10 mouse cellular contexts compared by ENCODE assay signal in genomic region chr5:121201739-121202138, GRCm38 (mm10). TPM values are rescaled to one million over a fixed set of nuclear protein-coding genes. Genes with fewer than 3 reads are reported as not detected.
DNase-seq lines count a peak whose midpoint lies in the region; ATAC-seq and TF ChIP-seq lines count a peak whose summit lies in the region.
"Had no signal": no experiment of that assay in that cellular context is flagged by ENCODE, and none has a peak within 500 bp of the region (broad histone marks: within the 10 kb centered on the region; RNA-seq: fewer than 3 reads in every experiment).

No protein-coding gene starts in this region.

- no peak overlapping the region for H3K4me3 ChIP-seq in cerebellum, adult 2 months (replicated peaks; ENCODE audit: insufficient read depth, low read depth, low read length)
- no peak overlapping the region for H3K4me3 ChIP-seq in liver, adult 2 months (ENCODE audit: insufficient read depth, low read depth, low read length)
- H3K4me3 ChIP-seq: erythroblast, embryonic 14.5 days; limb, embryonic 15.5 days had no signal

- no peak for TF ChIP-seq POLR2A in cerebellum, adult 2 months (IDR thresholded peaks at IDR 0.05; ENCODE audit: borderline replicate concordance, insufficient read depth, low read length)
- TF ChIP-seq POLR2A in liver, adult 2 months (IDR thresholded peaks at IDR 0.05; ENCODE audit: extremely low read depth, insufficient read depth, low read length): no peak

- ATAC-seq in neutrophil, adult 5-6 weeks (ENCODE audit: extremely low read depth, insufficient number of reproducible peaks, low FRiP score, poor library complexity, severe bottlenecking): peak; percentile 54

- peak; percentile 30; the same call in 1 of the 2 replicates for TF ChIP-seq CTCF in cerebellum, adult 2 months (IDR thresholded peaks at IDR 0.05; ENCODE audit: borderline replicate concordance, insufficient read depth, low read depth, low read length)
- peak; percentile 40 for TF ChIP-seq CTCF in liver, adult 2 months (IDR thresholded peaks at IDR 0.05; ENCODE audit: low read depth, low read length)

- H3K79me2 ChIP-seq in liver, adult 2 months (ENCODE audit: control insufficient read depth, insufficient read depth, low read length): peaks cover 3% of the 10 kb centered on the region; the same call in 1 of the 2 replicates

- H3K27ac ChIP-seq in cerebellum, adult 2 months (ENCODE audit: insufficient read depth, low read length): no peak overlapping the region
- H3K27ac ChIP-seq in liver, adult 2 months (replicated peaks; ENCODE audit: insufficient read depth, low read depth, low read length): no peak overlapping the region
- H3K27ac ChIP-seq: limb, embryonic 15.5 days had no signal

- DNase-seq in cerebellum, adult 2 months: peak in 1 of 2 experiments; percentile 43
- no peak for DNase-seq in cerebellum, postnatal 4 days (ENCODE audit: low spot score in 2 of 2)
- peak; percentile 65 for DNase-seq in liver, adult 2 months (ENCODE audit: extremely low read depth, low read depth, low spot score)
- DNase-seq in liver: no peak
- DNase-seq in embryo, embryonic 10.5 days (ENCODE audit: low spot score): peak; percentile 76
- DNase-seq in right cerebral cortex, postnatal 25 days: no peak
- DNase-seq in heart, adult 11 months: no peak

- no peaks in the 10 kb centered on the region for H3K27me3 ChIP-seq in cerebellum, adult 2 months (ENCODE audit: control insufficient read depth, insufficient read depth, low read length)
- H3K27me3 ChIP-seq in liver, adult 2 months (ENCODE audit: control insufficient read depth, insufficient read depth, low read length): no peaks in the 10 kb centered on the region
- H3K27me3 ChIP-seq: limb, embryonic 15.5 days had no signal

- no peaks in the 10 kb centered on the region for H3K4me1 ChIP-seq in cerebellum, adult 2 months (ENCODE audit: control insufficient read depth, insufficient read depth, low read length)
- H3K4me1 ChIP-seq in liver, adult 2 months (ENCODE audit: control insufficient read depth, insufficient read depth, low read length): peaks cover 9% of the 10 kb centered on the region

- H3K36me3 ChIP-seq in liver, adult 2 months (ENCODE audit: control insufficient read depth, insufficient read depth, low read length): peaks cover 10% of the 10 kb centered on the region

- no peak overlapping the region for H3K9ac ChIP-seq in liver, adult 2 months (ENCODE audit: low read depth, low read length)
- H3K9ac ChIP-seq: limb, embryonic 15.5 days had no signal

- WGBS in cerebellum, adult 2 months: 48% methylated on average over 3 of the region's 3 CpGs
- WGBS in liver, adult 2 months: 33% methylated on average over 3 of the region's 3 CpGs

RNA-seq across cellular contexts. Expression of gene Rpl6, which starts 2.5 kb away (rescaled TPM):
- polyA plus RNA-seq in cerebellum, adult 2 months (2012; rRNA removed): 363 and 400 TPM in 2 replicates
- 135 and 163 TPM in 2 replicates for total RNA-seq in liver, adult 2 months (2014; rRNA removed)
- 122 and 146 TPM in 2 replicates for polyA plus RNA-seq in liver, adult 2 months (2012; rRNA removed)
- 659 and 668 TPM in 2 replicates for total RNA-seq in neutrophil, adult 5-6 weeks (2017)

RNA-seq across cellular contexts. Expression of gene Ptpn11, which starts 10.5 kb away (rescaled TPM):
- polyA plus RNA-seq in cerebellum, adult 2 months (2012; rRNA removed): 89.0 and 91.8 TPM in 2 replicates
- total RNA-seq in liver, adult 2 months (2014; rRNA removed): 23.1 and 30.3 TPM in 2 replicates
- polyA plus RNA-seq in liver, adult 2 months (2012; rRNA removed): 15.6 and 17.0 TPM in 2 replicates
- 46.9 and 47.7 TPM in 2 replicates for total RNA-seq in neutrophil, adult 5-6 weeks (2017)

RNA-seq across cellular contexts. Expression of gene Hectd4, which starts 18.3 kb away (rescaled TPM):
- polyA plus RNA-seq in cerebellum, adult 2 months (2012; rRNA removed): 81.2 and 86.4 TPM in 2 replicates
- 9.7 and 10.0 TPM in 2 replicates for total RNA-seq in liver, adult 2 months (2014; rRNA removed)
- polyA plus RNA-seq in liver, adult 2 months (2012; rRNA removed): 5.5 and 7.6 TPM in 2 replicates
- total RNA-seq in neutrophil, adult 5-6 weeks (2017): 26.2 and 40.7 TPM in 2 replicates

Comparison
In these comparisons a context has a peak if more than half of its experiments do, and no peak if none do; other contexts are left out.
1. DNase-seq: peak in liver, adult 2 months (single experiment) and embryo, embryonic 10.5 days (single experiment); none in cerebellum, postnatal 4 days (0 of 2), liver (single experiment), right cerebral cortex, postnatal 25 days (single experiment) and heart, adult 11 months (single experiment).